Mouse (Mus musculus): ENCODE data around the gene Nckap1l. TPM values are rescaled to one million over a fixed set of nuclear protein-coding genes. Genes with fewer than 3 reads are reported as not detected.

Nckap1l gene
- polyA plus RNA-seq, 1 experiment, result not detected

GRCm38 (mm10) chr15:103547983-103548382 is 94.4 kb downstream of the Nckap1l start:
- no peak overlapping the region for H3K4me3 ChIP-seq (ENCODE audit: insufficient read depth, low read depth, low read length)
- no peaks in the 10 kb centered on the region for H3K4me1 ChIP-seq (ENCODE audit: control insufficient read depth, insufficient read depth, low read length)
- TF ChIP-seq CTCF (IDR thresholded peaks at IDR 0.05; ENCODE audit: insufficient read depth, low read depth, low read length), result no peak
- no peak for TF ChIP-seq POLR2A (IDR thresholded peaks at IDR 0.05; ENCODE audit: insufficient read depth, low read depth, low read length)
- WGBS, result 91% methylated on average over 3 of the region's 3 CpGs
- no peak overlapping the region for H3K27ac ChIP-seq (ENCODE audit: insufficient read depth, low read depth, low read length)

Other genes with a start within 250 kb of the Nckap1l start
- 111 and 221 TPM in 2 replicates for gene Cbx5, start 214.0 kb upstream of the Nckap1l start, polyA plus RNA-seq (2012; ENCODE audit: insufficient read depth, insufficient read length, low replicate concordance, missing spikeins)
- gene Hnrnpa1, start 213.4 kb upstream of the Nckap1l start, polyA plus RNA-seq (2012; ENCODE audit: insufficient read depth, insufficient read length, low replicate concordance, missing spikeins), result 185 and 643 TPM in 2 replicates
- gene Nfe2, start 195.4 kb upstream of the Nckap1l start, polyA plus RNA-seq (2012; ENCODE audit: insufficient read depth, insufficient read length, low replicate concordance, missing spikeins), result not detected in 2 replicates
- not detected in 2 replicates for gene Copz1, start 181.1 kb upstream of the Nckap1l start, polyA plus RNA-seq (2012; ENCODE audit: insufficient read depth, insufficient read length, low replicate concordance, missing spikeins)
- not detected in 2 replicates for gene Gpr84, start 143.2 kb upstream of the Nckap1l start, polyA plus RNA-seq (2012; ENCODE audit: insufficient read depth, insufficient read length, low replicate concordance, missing spikeins)
- gene Zfp385a, start 113.7 kb upstream of the Nckap1l start, polyA plus RNA-seq (2012; ENCODE audit: insufficient read depth, insufficient read length, low replicate concordance, missing spikeins), result not detected in 2 replicates
- not detected in 2 replicates for gene Itga5, start 87.0 kb upstream of the Nckap1l start, polyA plus RNA-seq (2012; ENCODE audit: insufficient read depth, insufficient read length, low replicate concordance, missing spikeins)
- gene Gtsf1, start 23.3 kb upstream of the Nckap1l start, polyA plus RNA-seq (2012; ENCODE audit: insufficient read depth, insufficient read length, low replicate concordance, missing spikeins), result not detected in 2 replicates
- not detected in 2 replicates for gene Gtsf2, start 5.3 kb upstream of the Nckap1l start, polyA plus RNA-seq (2012; ENCODE audit: insufficient read depth, insufficient read length, low replicate concordance, missing spikeins)
- gene Pde1b, start 49.2 kb downstream of the Nckap1l start, polyA plus RNA-seq (2012; ENCODE audit: insufficient read depth, insufficient read length, low replicate concordance, missing spikeins), result not detected in 2 replicates
- not detected in 2 replicates for gene Ppp1r1a, start 84.2 kb downstream of the Nckap1l start, polyA plus RNA-seq (2012; ENCODE audit: insufficient read depth, insufficient read length, low replicate concordance, missing spikeins)
- not detected in 2 replicates for gene Glycam1, start 111.3 kb downstream of the Nckap1l start, polyA plus RNA-seq (2012; ENCODE audit: insufficient read depth, insufficient read length, low replicate concordance, missing spikeins)